Mouse (Mus musculus): Measurements from ENCODE around the gene Gid8. TPM values are rescaled to one million over a fixed set of nuclear protein-coding genes. Genes with fewer than 3 reads are reported as not detected.

Gid8 gene
- polyA plus RNA-seq, 1 experiment from 2014 or later, result 64.9 TPM

DNA sequence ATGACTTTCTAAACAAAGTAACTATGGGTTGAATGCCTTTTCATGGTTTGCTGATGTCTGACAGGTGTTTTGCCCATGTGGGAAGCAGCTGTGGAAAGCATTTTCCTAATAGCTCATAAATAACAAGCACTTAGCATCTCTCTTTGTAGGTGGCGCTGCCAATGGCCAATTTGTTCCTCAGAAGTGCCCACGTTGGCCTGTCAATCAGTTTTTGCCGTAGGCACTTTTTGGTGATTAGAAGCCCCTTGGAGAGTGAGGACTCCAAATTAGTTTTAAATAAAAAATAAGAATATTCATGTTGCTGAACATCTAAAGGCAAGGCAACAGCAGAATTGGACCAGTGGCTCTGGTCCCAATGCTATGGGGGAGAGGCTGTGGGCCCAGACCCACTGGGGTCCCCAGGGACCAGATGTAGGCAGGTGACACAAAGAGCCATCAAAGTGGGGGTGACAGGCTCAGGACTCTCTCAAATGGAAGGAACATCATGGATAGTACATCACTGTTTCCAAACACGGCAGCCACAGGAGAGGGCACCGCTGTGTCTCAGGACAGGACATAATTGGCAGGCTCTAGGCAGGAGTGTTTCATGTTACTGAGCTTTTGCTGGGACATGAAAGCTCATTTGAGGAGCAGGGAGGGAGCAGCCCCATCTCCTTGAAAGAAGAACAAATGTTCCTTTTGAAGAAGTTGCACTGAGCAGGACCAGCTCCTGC, 45.2 kb downstream of the Gid8 start:
- no peak for ATAC-seq (ENCODE audit: insufficient number of reproducible peaks, low FRiP score, low TSS enrichment, low read depth)
- 58% methylated on average over 5 of the region's 5 CpGs for WGBS
- Histone ChIP-seq H3K4me3 (ENCODE audit: low read depth, low read length) (no peak overlapping the region), H3K27ac (replicated peaks; ENCODE audit: low read depth, low read length) (no peak overlapping the region), H3K4me1 (ENCODE audit: control insufficient read depth, insufficient read depth, low read length) (no peaks in the 10 kb centered on the region), H3K9ac (ENCODE audit: low read length) (no peak overlapping the region), H3K36me3 (ENCODE audit: control insufficient read depth, insufficient read depth, low read length) (no peaks in the 10 kb centered on the region), H3K27me3 (ENCODE audit: control insufficient read depth, insufficient read depth, low read length) (no peaks in the 10 kb centered on the region), H3K4me2 (ENCODE audit: low read depth, severe bottlenecking) (no peak overlapping the region), H3K9me3 (ENCODE audit: control insufficient read depth, low read length) (no peaks in the 10 kb centered on the region)
- DNase-seq (ENCODE audit: low spot score), result no peak

DNA sequence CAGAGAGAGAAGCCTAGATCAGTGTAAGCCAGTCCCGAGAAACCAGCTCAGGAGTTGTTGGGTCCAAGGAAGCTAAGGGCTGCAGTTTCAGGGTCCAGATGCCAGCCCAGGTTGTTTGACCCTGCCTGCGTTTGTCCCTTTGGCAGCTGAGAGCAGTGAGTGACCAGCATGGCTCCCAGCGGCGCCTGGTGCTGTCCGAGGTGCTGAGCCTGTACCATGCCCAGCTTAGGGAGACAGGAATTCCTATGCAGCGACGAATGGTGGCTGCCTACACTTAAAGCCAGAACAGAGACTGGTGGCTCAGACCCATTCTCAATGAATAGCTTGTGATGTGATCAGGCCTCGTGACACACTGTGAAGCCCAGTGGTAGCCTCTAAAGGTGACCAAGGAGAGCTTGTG, 46.0 kb downstream of the Gid8 start:
- WGBS, result 3% methylated on average over 8 of the region's 8 CpGs
- H3K4me1 ChIP-seq (ENCODE audit: control insufficient read depth, insufficient read depth, low read length), result no peaks in the 10 kb centered on the region
- no peaks in the 10 kb centered on the region for H3K36me3 ChIP-seq (ENCODE audit: control insufficient read depth, insufficient read depth, low read length)
- ATAC-seq (ENCODE audit: insufficient number of reproducible peaks, low FRiP score, low TSS enrichment, low read depth) (peak; percentile 47; the same call in 1 of the 2 replicates), DNase-seq (ENCODE audit: low spot score) (peak; percentile 89)
- no peak overlapping the region for H3K4me2 ChIP-seq (ENCODE audit: low read depth, severe bottlenecking)
- H3K27me3 ChIP-seq (ENCODE audit: control insufficient read depth, insufficient read depth, low read length), result no peaks in the 10 kb centered on the region
- no peaks in the 10 kb centered on the region for H3K9me3 ChIP-seq (ENCODE audit: control insufficient read depth, low read length)
- H3K27ac ChIP-seq (replicated peaks; ENCODE audit: low read depth, low read length), result no peak overlapping the region
- no peak overlapping the region for H3K4me3 ChIP-seq (ENCODE audit: low read depth, low read length)
- H3K9ac ChIP-seq (ENCODE audit: low read length), result no peak overlapping the region

DNA sequence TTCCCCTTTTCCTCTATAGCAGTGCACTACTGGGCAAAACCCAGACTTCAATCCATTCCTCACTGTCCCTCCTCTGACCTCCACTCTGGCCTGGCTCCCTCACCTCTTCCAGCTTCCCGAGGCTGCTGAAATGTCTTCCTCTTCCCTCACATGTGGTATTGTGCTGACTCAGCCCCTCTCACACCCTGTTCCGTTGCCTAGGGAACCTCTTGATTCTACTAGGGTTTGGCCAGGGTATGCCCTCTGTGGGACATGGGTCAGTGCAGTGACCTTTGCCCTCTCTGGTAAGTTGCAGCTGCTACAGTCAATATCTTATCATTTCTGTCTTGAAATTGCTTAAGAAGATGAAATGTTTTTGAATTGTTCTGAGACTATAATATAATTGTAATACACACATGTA, 46.9 kb downstream of the Gid8 start:
- ATAC-seq (ENCODE audit: insufficient number of reproducible peaks, low FRiP score, low TSS enrichment, low read depth) (no peak), DNase-seq (ENCODE audit: low spot score) (no peak)
- H3K9me3 ChIP-seq (ENCODE audit: control insufficient read depth, low read length), result no peaks in the 10 kb centered on the region
- no peaks in the 10 kb centered on the region for H3K27me3 ChIP-seq (ENCODE audit: control insufficient read depth, insufficient read depth, low read length)
- no peaks in the 10 kb centered on the region for H3K4me1 ChIP-seq (ENCODE audit: control insufficient read depth, insufficient read depth, low read length)
- no peak overlapping the region for H3K4me3 ChIP-seq (ENCODE audit: low read depth, low read length)
- no peak overlapping the region for H3K27ac ChIP-seq (replicated peaks; ENCODE audit: low read depth, low read length)
- no peak overlapping the region for H3K9ac ChIP-seq (ENCODE audit: low read length)
- WGBS, result 40% methylated on average over 2 of the region's 2 CpGs
- H3K36me3 ChIP-seq (ENCODE audit: control insufficient read depth, insufficient read depth, low read length), result no peaks in the 10 kb centered on the region
- H3K4me2 ChIP-seq (ENCODE audit: low read depth, severe bottlenecking), result no peak overlapping the region

DNA sequence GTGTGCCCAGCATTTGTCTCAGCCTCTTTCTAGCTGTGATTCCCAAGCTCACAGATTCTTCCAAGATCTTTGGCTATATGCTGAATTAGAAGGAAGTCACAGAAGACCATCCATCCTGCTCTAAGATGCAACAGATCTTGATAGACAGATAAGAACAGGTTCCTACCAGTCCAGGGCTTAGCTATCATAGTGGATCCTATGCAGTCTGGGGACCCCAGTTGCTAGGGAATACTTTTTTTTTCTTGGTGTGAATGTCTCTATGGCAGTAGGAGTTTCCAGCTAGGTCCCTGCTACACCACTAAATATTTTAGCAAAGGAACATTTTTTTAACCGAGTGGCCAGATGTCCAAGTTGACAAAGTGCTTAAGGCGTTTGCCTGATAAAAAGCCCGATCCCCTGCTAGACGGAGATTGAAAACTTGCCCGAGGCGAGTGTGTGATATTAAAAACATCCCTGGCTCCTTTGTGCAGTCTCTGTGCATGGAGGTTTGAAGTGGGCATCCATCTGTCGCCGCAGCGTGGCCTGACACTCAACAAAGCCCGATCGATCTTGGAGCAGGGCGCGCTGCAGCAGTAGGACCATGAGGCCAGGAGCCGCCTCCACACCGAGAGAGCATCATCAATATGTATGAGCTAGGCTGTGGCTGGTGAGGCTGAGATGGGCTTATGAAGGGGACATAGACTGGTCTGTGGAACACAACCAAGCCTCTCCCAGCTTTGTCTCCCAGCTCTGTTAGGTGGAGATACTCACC, 48.8 kb downstream of the Gid8 start:
- 55% methylated on average over 15 of the region's 15 CpGs for WGBS
- H3K9me3 ChIP-seq (ENCODE audit: control insufficient read depth, low read length), result no peaks in the 10 kb centered on the region
- H3K9ac ChIP-seq (ENCODE audit: low read length), result no peak overlapping the region

DNA sequence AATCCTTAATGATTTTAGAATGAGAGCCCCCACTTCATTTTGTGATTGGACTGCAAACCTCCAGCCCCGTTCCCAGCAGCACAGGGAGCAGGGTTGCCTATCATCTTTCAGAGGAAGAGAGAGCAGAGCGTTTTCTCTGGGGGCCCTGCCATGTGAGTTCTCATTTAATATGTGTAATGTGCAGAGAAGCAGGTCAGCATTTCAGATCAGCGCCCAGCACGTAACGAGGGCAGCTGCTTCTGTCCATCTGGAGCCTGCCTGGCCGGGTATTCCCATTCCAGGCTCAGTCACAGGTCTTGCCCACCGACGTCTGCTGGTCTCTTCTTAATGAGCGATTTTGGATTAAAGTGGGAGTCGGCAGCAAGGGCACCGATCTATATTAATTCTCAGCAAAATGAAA, 55.1 kb downstream of the Gid8 start:
- Histone ChIP-seq H3K27me3 (ENCODE audit: control insufficient read depth, insufficient read depth, low read length) (no peaks in the 10 kb centered on the region), H3K9ac (ENCODE audit: low read length) (no peak overlapping the region), H3K36me3 (ENCODE audit: control insufficient read depth, insufficient read depth, low read length) (no peaks in the 10 kb centered on the region), H3K4me2 (ENCODE audit: low read depth, severe bottlenecking) (no peak overlapping the region), H3K27ac (replicated peaks; ENCODE audit: low read depth, low read length) (no peak overlapping the region), H3K4me1 (ENCODE audit: control insufficient read depth, insufficient read depth, low read length) (no peaks in the 10 kb centered on the region), H3K9me3 (ENCODE audit: control insufficient read depth, low read length) (no peaks in the 10 kb centered on the region), H3K4me3 (ENCODE audit: low read depth, low read length) (no peak overlapping the region)
- no peak for DNase-seq (ENCODE audit: low spot score)
- 72% methylated on average over 11 of the region's 11 CpGs for WGBS
- no peak for ATAC-seq (ENCODE audit: insufficient number of reproducible peaks, low FRiP score, low TSS enrichment, low read depth)

More for the DNA sequence above, 48.8 kb downstream of the Gid8 start:
- no peaks in the 10 kb centered on the region for H3K4me1 ChIP-seq (ENCODE audit: control insufficient read depth, insufficient read depth, low read length)
- no peak overlapping the region for H3K27ac ChIP-seq (replicated peaks; ENCODE audit: low read depth, low read length)
- H3K4me2 ChIP-seq (ENCODE audit: low read depth, severe bottlenecking), result no peak overlapping the region
- no peaks in the 10 kb centered on the region for H3K36me3 ChIP-seq (ENCODE audit: control insufficient read depth, insufficient read depth, low read length)
- H3K27me3 ChIP-seq (ENCODE audit: control insufficient read depth, insufficient read depth, low read length), result no peaks in the 10 kb centered on the region
- no peak for ATAC-seq (ENCODE audit: insufficient number of reproducible peaks, low FRiP score, low TSS enrichment, low read depth)
- no peak overlapping the region for H3K4me3 ChIP-seq (ENCODE audit: low read depth, low read length)
- no peak for DNase-seq (ENCODE audit: low spot score)

DNA sequence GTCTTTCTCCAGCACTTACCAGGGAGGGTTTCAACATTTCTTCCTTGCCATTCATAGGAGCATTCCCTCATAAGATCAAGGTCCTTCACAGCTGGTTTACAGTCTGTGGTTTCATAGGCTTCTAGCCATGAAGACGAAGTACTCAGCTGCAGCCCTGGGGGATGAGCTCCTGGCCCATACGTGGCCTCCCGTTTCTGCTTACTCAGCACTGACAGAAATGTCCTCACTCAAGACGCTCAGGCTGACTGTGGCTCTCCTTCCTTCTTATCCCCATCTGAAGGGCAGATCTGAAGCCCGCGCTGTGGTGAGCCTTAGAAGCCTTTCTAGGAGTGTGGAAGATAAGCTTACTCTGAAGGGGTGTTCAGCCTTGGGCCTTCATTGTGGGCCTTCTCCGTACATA, 55.8 kb downstream of the Gid8 start:
- Histone ChIP-seq H3K36me3 (ENCODE audit: control insufficient read depth, insufficient read depth, low read length) (no peaks in the 10 kb centered on the region), H3K4me2 (ENCODE audit: low read depth, severe bottlenecking) (no peak overlapping the region), H3K9me3 (ENCODE audit: control insufficient read depth, low read length) (no peaks in the 10 kb centered on the region), H3K27me3 (ENCODE audit: control insufficient read depth, insufficient read depth, low read length) (no peaks in the 10 kb centered on the region), H3K4me1 (ENCODE audit: control insufficient read depth, insufficient read depth, low read length) (no peaks in the 10 kb centered on the region), H3K9ac (ENCODE audit: low read length) (no peak overlapping the region), H3K4me3 (ENCODE audit: low read depth, low read length) (no peak overlapping the region), H3K27ac (replicated peaks; ENCODE audit: low read depth, low read length) (no peak overlapping the region)
- DNase-seq (ENCODE audit: low spot score) (no peak), ATAC-seq (ENCODE audit: insufficient number of reproducible peaks, low FRiP score, low TSS enrichment, low read depth) (no peak)
- WGBS, result 78% methylated on average over 7 of the region's 7 CpGs

Other genes with a start within 250 kb of the Gid8 start
- gene Ntsr1, start 210.1 kb upstream of the Gid8 start, polyA plus RNA-seq (2014; fragmentation: Nextera tagmentation; extraction: Ambion mirVana), result not detected in 2 replicates
- 35.6 and 36.7 TPM in 2 replicates for gene Mrgbp, start 128.8 kb upstream of the Gid8 start, polyA plus RNA-seq (2014; fragmentation: Nextera tagmentation; extraction: Ambion mirVana)
- gene Ogfr, start 120.9 kb upstream of the Gid8 start, polyA plus RNA-seq (2014; fragmentation: Nextera tagmentation; extraction: Ambion mirVana), result 100 and 109 TPM in 2 replicates
- 45.8 and 48.9 TPM in 2 replicates for gene Col9a3, start 112.3 kb upstream of the Gid8 start, polyA plus RNA-seq (2014; fragmentation: Nextera tagmentation; extraction: Ambion mirVana)
- gene Tcfl5, start 67.4 kb upstream of the Gid8 start, polyA plus RNA-seq (2014; fragmentation: Nextera tagmentation; extraction: Ambion mirVana), result 0.17 and 0.28 TPM in 2 replicates
- gene Dido1, start 118 bp upstream of the Gid8 start, polyA plus RNA-seq (2014; fragmentation: Nextera tagmentation; extraction: Ambion mirVana), result 30.0 and 34.9 TPM in 2 replicates
- 0.09 and 0.45 TPM in 2 replicates for gene Slc17a9, start 15.1 kb downstream of the Gid8 start, polyA plus RNA-seq (2014; fragmentation: Nextera tagmentation; extraction: Ambion mirVana)
- not detected in 2 replicates for gene Bhlhe23, start 66.8 kb downstream of the Gid8 start, polyA plus RNA-seq (2014; fragmentation: Nextera tagmentation; extraction: Ambion mirVana)
- 80.5 and 83.1 TPM in 2 replicates for gene Ythdf1, start 210.8 kb downstream of the Gid8 start, polyA plus RNA-seq (2014; fragmentation: Nextera tagmentation; extraction: Ambion mirVana)
- not detected in 2 replicates for gene Birc7, start 218.9 kb downstream of the Gid8 start, polyA plus RNA-seq (2014; fragmentation: Nextera tagmentation; extraction: Ambion mirVana)
- gene Nkain4, start 244.6 kb downstream of the Gid8 start, polyA plus RNA-seq (2014; fragmentation: Nextera tagmentation; extraction: Ambion mirVana), result 3.6 and 7.8 TPM in 2 replicates